Mouse (Mus musculus) MEL (cell line): ENCODE results near the gene Usp50. TPM values are rescaled to one million over a fixed set of nuclear protein-coding genes. Genes with fewer than 3 reads are reported as not detected.
A peak's percentile ranks its signal among the peaks of the same experiment; 100 is the strongest.

ENCODE experiments used
- DNase-seq: peaks from one replicate; pipeline ENCODE4 v3.0.0; 2011; ENCODE audit warnings: low read depth, low spot score
- H3K27ac ChIP-seq: 2 replicates; pipeline ENCODE4 v1.5.1; 2012; ENCODE audit warnings: low read depth, mild to moderate bottlenecking, control low read depth, low read length, moderate library complexity; ENCODE audit not compliant: control insufficient read depth
- H3K27me3 ChIP-seq, 2 experiments: fragments of 150-350 bp in 1 of 2; sonication (generic) in 1 of 2; 2 replicates each; pipeline ENCODE4 v1.6.1; 2012; ENCODE audit warnings: low read length in 2 of 2, mild to moderate bottlenecking in 2 of 2, improper control_type of control experiment in 1 of 2, moderate library complexity in 1 of 2; ENCODE audit not compliant: insufficient read depth in 2 of 2, control insufficient read depth in 1 of 2
- H3K36me3 ChIP-seq, 2 experiments: 2 replicates each; pipeline ENCODE4 v1.6.1; 2012 to 2014; ENCODE audit warnings: low read length in 2 of 2, improper control_type of control experiment in 1 of 2, inconsistent platforms in 1 of 2, mild to moderate bottlenecking in 1 of 2; ENCODE audit not compliant: insufficient read depth in 2 of 2, control insufficient read depth in 1 of 2
- H3K4me1 ChIP-seq, 2 experiments: fragments of 150-350 bp in 1 of 2; sonication (generic) in 1 of 2; 2 replicates each; pipeline ENCODE4 v1.6.1; 2012; ENCODE audit warnings: low read length in 2 of 2, improper control_type of control experiment in 1 of 2, mild to moderate bottlenecking in 1 of 2; ENCODE audit not compliant: insufficient read depth in 2 of 2, control insufficient read depth in 1 of 2
- H3K4me3 ChIP-seq, 2 experiments: fragments of 150-350 bp in 1 of 2; sonication (generic) in 1 of 2; 2 replicates each; pipeline ENCODE4 v1.5.1; 2012; ENCODE audit warnings: low read depth in 2 of 2, low read length in 2 of 2, mild to moderate bottlenecking in 2 of 2, moderate library complexity in 2 of 2, control low read depth in 1 of 2, improper control_type of control experiment in 1 of 2; ENCODE audit not compliant: control insufficient read depth in 1 of 2, insufficient read depth in 1 of 2
- H3K79me2 ChIP-seq: 2 replicates; pipeline ENCODE4 v1.6.1; 2012; ENCODE audit warnings: mild to moderate bottlenecking, low read length, moderate library complexity; ENCODE audit not compliant: control insufficient read depth, poor library complexity, insufficient read depth
- H3K9ac ChIP-seq: 2 replicates; pipeline ENCODE4 v1.6.1; 2012; ENCODE audit warnings: low read depth, mild to moderate bottlenecking, control low read depth, low read length, moderate library complexity; ENCODE audit not compliant: control insufficient read depth, poor library complexity, severe bottlenecking
- H3K9me3 ChIP-seq: fragments of 150-350 bp; sonication (generic); replicated peaks from 2 replicates; pipeline ENCODE4 v1.6.1; 2012; ENCODE audit warnings: mild to moderate bottlenecking, low read length, improper control_type of control experiment, moderate library complexity; ENCODE audit not compliant: insufficient read depth
- BHLHE40 ChIP-seq: IDR thresholded peaks from 2 replicates; pipeline ENCODE4 v1.6.1; 2012; ENCODE audit warnings: low read depth, mild to moderate bottlenecking, inconsistent platforms, low read length, improper control_type of control experiment, borderline replicate concordance
- CTCF ChIP-seq, 3 experiments: IDR thresholded peaks in 2 of 3; conservative IDR thresholded peaks in 1 of 3; 2 replicates each; pipeline ENCODE4 v1.5.1; 2011 to 2012; ENCODE audit warnings: low read length in 3 of 3, low read depth in 2 of 3, mild to moderate bottlenecking in 2 of 3, improper control_type of control experiment in 1 of 3, inconsistent platforms in 1 of 3, mixed read lengths in 1 of 3, moderate library complexity in 1 of 3; ENCODE audit not compliant: control insufficient read depth in 1 of 3, insufficient read depth in 1 of 3, poor library complexity in 1 of 3, severe bottlenecking in 1 of 3
- E2F4 ChIP-seq: IDR thresholded peaks from 2 replicates; pipeline ENCODE4 v1.6.1; 2011; ENCODE audit warnings: low read depth, low read length, improper control_type of control experiment, borderline replicate concordance
- ELF1 ChIP-seq: IDR thresholded peaks from 2 replicates; pipeline ENCODE4 v1.6.1; 2014; ENCODE audit warnings: low read depth, mild to moderate bottlenecking, inconsistent platforms, low read length, improper control_type of control experiment, moderate library complexity
- EP300 ChIP-seq, 2 experiments: IDR thresholded peaks; 2 replicates each; pipeline ENCODE4 v1.6.1; 2011; ENCODE audit warnings: improper control_type of control experiment in 2 of 2, low read length in 2 of 2, low read depth in 1 of 2, mild to moderate bottlenecking in 1 of 2
- ETS1 ChIP-seq: IDR thresholded peaks from 2 replicates; pipeline ENCODE4 v1.6.1; 2012; ENCODE audit warnings: low read depth, mild to moderate bottlenecking, inconsistent platforms, low read length, improper control_type of control experiment, moderate library complexity
- GABPA ChIP-seq: IDR thresholded peaks from 2 replicates; pipeline ENCODE4 v1.6.1; 2012; ENCODE audit warnings: low read depth, mild to moderate bottlenecking, inconsistent platforms, low read length, improper control_type of control experiment, moderate library complexity
- GATA1 ChIP-seq: IDR thresholded peaks from 2 replicates; pipeline ENCODE4 v1.6.1; 2011; ENCODE audit warnings: low read depth, low read length, improper control_type of control experiment
- MAFK ChIP-seq: IDR thresholded peaks from 2 replicates; pipeline ENCODE4 v1.6.1; 2011; ENCODE audit warnings: low read depth, mild to moderate bottlenecking, low read length, improper control_type of control experiment, borderline replicate concordance
- MAX ChIP-seq: IDR thresholded peaks from 2 replicates; pipeline ENCODE4 v1.6.1; 2011; ENCODE audit warnings: low read length, improper control_type of control experiment
- MAZ ChIP-seq: IDR thresholded peaks from 2 replicates; pipeline ENCODE4 v1.6.1; 2012; ENCODE audit warnings: low read depth, mild to moderate bottlenecking, inconsistent platforms, low read length, improper control_type of control experiment
- MEF2A ChIP-seq: IDR thresholded peaks from 2 replicates; pipeline ENCODE4 v1.6.1; 2014; ENCODE audit warnings: low read depth, mild to moderate bottlenecking, inconsistent platforms, low read length, improper control_type of control experiment; ENCODE audit not compliant: poor library complexity, insufficient replicate concordance, severe bottlenecking; ENCODE audit errors: extremely low read depth
- MXI1 ChIP-seq: IDR thresholded peaks from 2 replicates; pipeline ENCODE4 v1.6.1; 2011; ENCODE audit warnings: mild to moderate bottlenecking, low read depth, low read length, improper control_type of control experiment
- MYC ChIP-seq: IDR thresholded peaks from 2 replicates; pipeline ENCODE4 v1.6.1; 2011; ENCODE audit warnings: low read depth, mild to moderate bottlenecking, low read length, improper control_type of control experiment, moderate library complexity
- POLR2A ChIP-seq, 2 experiments: IDR thresholded peaks; 2 replicates each; pipeline ENCODE4 v1.6.1; 2011 to 2012; ENCODE audit warnings: low read length in 2 of 2, mild to moderate bottlenecking in 2 of 2, control low read depth in 1 of 2, improper control_type of control experiment in 1 of 2, low read depth in 1 of 2, moderate library complexity in 1 of 2; ENCODE audit not compliant: control insufficient read depth in 1 of 2, insufficient read depth in 1 of 2, poor library complexity in 1 of 2
- RCOR1 ChIP-seq: IDR thresholded peaks from 2 replicates; pipeline ENCODE4 v1.6.1; 2012; ENCODE audit warnings: low read depth, mild to moderate bottlenecking, inconsistent platforms, low read length, improper control_type of control experiment
- SIN3A ChIP-seq: IDR thresholded peaks from 2 replicates; pipeline ENCODE4 v1.6.1; 2012; ENCODE audit warnings: low read length, improper control_type of control experiment, inconsistent platforms
- SMC3 ChIP-seq: IDR thresholded peaks from 2 replicates; pipeline ENCODE4 v1.6.1; 2011; ENCODE audit warnings: low read depth, low read length, improper control_type of control experiment
- TBP ChIP-seq: IDR thresholded peaks from 2 replicates; pipeline ENCODE4 v1.8.0; 2011; ENCODE audit warnings: low read depth, low read length, improper control_type of control experiment
- USF1 ChIP-seq: IDR thresholded peaks from 2 replicates; pipeline ENCODE4 v1.6.1; 2014; ENCODE audit warnings: low read depth, mild to moderate bottlenecking, inconsistent platforms, low read length, improper control_type of control experiment, moderate library complexity
- ZC3H11A ChIP-seq: IDR thresholded peaks from 2 replicates; pipeline ENCODE4 v1.6.1; 2012; ENCODE audit warnings: low read depth, mild to moderate bottlenecking, inconsistent platforms, low read length, improper control_type of control experiment
- ZMIZ1 ChIP-seq: IDR thresholded peaks from 2 replicates; pipeline ENCODE4 v1.6.1; 2012; ENCODE audit warnings: low read depth, mild to moderate bottlenecking, inconsistent platforms, low read length, improper control_type of control experiment, moderate library complexity
- ZNF384 ChIP-seq: IDR thresholded peaks from 2 replicates; pipeline ENCODE4 v1.6.1; 2012; ENCODE audit warnings: low read depth, mild to moderate bottlenecking, inconsistent platforms, low read length, improper control_type of control experiment
- polyA plus RNA-seq, 2 experiments: library from polyadenylated mRNA; stranded (reverse) in 1 of 2; unstranded in 1 of 2; fragments of >175 nt in 1 of 2; fragments of >200 nt in 1 of 2; gene quantifications; 2 replicates each; pipeline versions ENCODE4 v1.2.1 to v1.2.4; 2012; ENCODE audit warnings: low replicate concordance in 2 of 2, low read depth in 1 of 2; ENCODE audit not compliant: insufficient read length in 2 of 2, insufficient read depth in 1 of 2, missing spikeins in 1 of 2
- total RNA-seq: library from RNA; depleted of rRNA; stranded (reverse); fragments of 300-350 nt; gene quantifications from 2 replicates; pipeline ENCODE4 v1.2.3, GENCODE M21; 2012

The Usp50 gene
- total and polyA plus RNA-seq, 3 experiments, result 0.28 to 1.0 TPM; not detected in 1

DNA sequence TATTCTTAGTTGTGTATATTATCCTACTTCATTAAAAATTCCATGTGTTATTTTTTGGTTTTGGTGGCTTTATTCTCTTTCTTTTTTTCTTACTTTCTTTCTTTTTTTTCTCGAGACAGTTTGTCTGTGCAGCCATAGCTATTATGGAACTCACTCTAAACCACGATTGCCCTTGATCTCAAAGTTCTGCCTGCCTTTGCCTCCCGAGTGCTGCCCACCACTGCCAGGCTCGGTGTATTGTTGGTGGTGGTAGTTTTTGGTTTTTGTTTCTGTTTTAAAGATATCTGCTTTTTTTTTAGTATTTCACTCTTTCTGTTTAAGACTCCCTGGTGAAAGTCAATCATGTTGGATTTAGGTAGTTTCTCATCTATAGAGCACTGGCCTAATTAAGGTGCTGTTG, 74.9 kb downstream of the Usp50 start:
- H3K79me2 ChIP-seq, result peaks cover 26% of the 10 kb centered on the region
- no peak for TF ChIP-seq GABPA
- TF ChIP-seq POLR2A (IDR thresholded peaks at IDR 0.05; ENCODE audit: control insufficient read depth in 1 of 2, insufficient read depth in 1 of 2, low read depth in 1 of 2, low read length in 2 of 2, poor library complexity in 1 of 2), result no peak
- no peak for TF ChIP-seq MYC
- no peak for TF ChIP-seq E2F4
- no peak for TF ChIP-seq ETS1
- TF ChIP-seq MAFK, result no peak
- no peak for TF ChIP-seq MXI1
- TF ChIP-seq SIN3A, result no peak
- TF ChIP-seq, all 39 proteins: peak for 0
- Histone ChIP-seq H3K9ac (peak overlapping the region; percentile 76), H3K4me1 (peaks cover 0 to 10% of the 10 kb centered on the region in 2 experiments; a peak in 3 of 4 replicates), H3K27ac (no peak overlapping the region), H3K36me3 (peaks cover under 1 to 10% of the 10 kb centered on the region in 2 experiments; a peak in 3 of 4 replicates), H3K4me3 (peak overlapping the region; percentile 75 to 76), H3K9me3 (no peaks in the 10 kb centered on the region), H3K27me3 (no peaks in the 10 kb centered on the region)
- no peak for DNase-seq

GRCm38 (mm10) chr2:126707438-126707779, 75.9 kb downstream of the Usp50 start:
- H3K4me3 ChIP-seq, result peak overlapping the region; percentile 75 to 76
- DNase-seq, result no peak
- peaks cover 0 to 7% of the 10 kb centered on the region in 2 experiments; a peak in 2 of 4 replicates for H3K36me3 ChIP-seq
- H3K27me3 ChIP-seq, result no peaks in the 10 kb centered on the region
- H3K9ac ChIP-seq, result peak overlapping the region; percentile 76
- TF ChIP-seq POLR2A (IDR thresholded peaks at IDR 0.05; ENCODE audit: control insufficient read depth in 1 of 2, insufficient read depth in 1 of 2, low read depth in 1 of 2, low read length in 2 of 2, poor library complexity in 1 of 2), result peak in 1 of 2 experiments; percentile 71; a peak in 2 of 4 replicates
- no peak for TF ChIP-seq ZC3H11A
- H3K79me2 ChIP-seq, result peaks cover 26% of the 10 kb centered on the region
- peaks cover 0 to 10% of the 10 kb centered on the region in 2 experiments; a peak in 2 of 4 replicates for H3K4me1 ChIP-seq
- no peaks in the 10 kb centered on the region for H3K9me3 ChIP-seq
- H3K27ac ChIP-seq, result no peak overlapping the region

GRCm38 (mm10) chr2:126706759-126707437, 76.4 kb downstream of the Usp50 start, which contains the start of gene Usp8:
Gene Usp8 (plus strand): TSS chr2:126707328.
- Histone ChIP-seq H3K4me3 (peak within 1 kb of the TSS; percentile 75 to 76), H3K4me1 (peaks cover 0 to 10% of the 10 kb centered on the region in 2 experiments; a peak in 2 of 4 replicates), H3K36me3 (peaks cover 0 to 7% of the 10 kb centered on the region in 2 experiments; a peak in 2 of 4 replicates), H3K9me3 (no peaks in the 10 kb centered on the region), H3K27ac (peak within 1 kb of the TSS; percentile 34; the same call in 1 of the 2 replicates), H3K27me3 (no peaks in the 10 kb centered on the region), H3K79me2 (peaks cover 22% of the 10 kb centered on the region), H3K9ac (peak within 1 kb of the TSS; percentile 76)
- peak; percentile 98 for DNase-seq
- TF ChIP-seq ZC3H11A, result no peak
- no peak for TF ChIP-seq ZNF384
- no peak for TF ChIP-seq MAZ
- TF ChIP-seq CTCF (IDR thresholded peaks at IDR 0.05 in 2 of 3, conservative IDR thresholded peaks at IDR 0.05 in 1 of 3; ENCODE audit: control insufficient read depth in 1 of 3, insufficient read depth in 1 of 3, low read depth in 2 of 3, low read length in 3 of 3, poor library complexity in 1 of 3, severe bottlenecking in 1 of 3), result no peak
- TF ChIP-seq MAFK, result no peak
- TF ChIP-seq RCOR1, result peak; percentile 19
- peak; percentile 96 for TF ChIP-seq ELF1
- TF ChIP-seq TBP, result peak; percentile 69
- TF ChIP-seq MEF2A, result no peak
- no peak for TF ChIP-seq USF1
- TF ChIP-seq ZMIZ1, result peak; percentile 91; the same call in 1 of the 2 replicates
- no peak for TF ChIP-seq GABPA
- peak in 1 of 2 experiments; percentile 27; a peak in 1 of 4 replicates for TF ChIP-seq EP300 (IDR thresholded peaks at IDR 0.05; ENCODE audit: low read depth in 1 of 2, low read length in 2 of 2)
- no peak for TF ChIP-seq ETS1
- no peak for TF ChIP-seq SMC3
- TF ChIP-seq MXI1, result peak; percentile 87
- TF ChIP-seq BHLHE40, result no peak
- TF ChIP-seq GATA1, result no peak
- peak; percentile 78 for TF ChIP-seq MAX
